Mouse (Mus musculus): ENCODE measurements at regions not wholly inside any gene's neighbourhood (a gene's known extent, or its start where the extent isn't known, plus 50 kb on each side); places are given as distances from the start of the nearest gene placed in this dataset.

DNA sequence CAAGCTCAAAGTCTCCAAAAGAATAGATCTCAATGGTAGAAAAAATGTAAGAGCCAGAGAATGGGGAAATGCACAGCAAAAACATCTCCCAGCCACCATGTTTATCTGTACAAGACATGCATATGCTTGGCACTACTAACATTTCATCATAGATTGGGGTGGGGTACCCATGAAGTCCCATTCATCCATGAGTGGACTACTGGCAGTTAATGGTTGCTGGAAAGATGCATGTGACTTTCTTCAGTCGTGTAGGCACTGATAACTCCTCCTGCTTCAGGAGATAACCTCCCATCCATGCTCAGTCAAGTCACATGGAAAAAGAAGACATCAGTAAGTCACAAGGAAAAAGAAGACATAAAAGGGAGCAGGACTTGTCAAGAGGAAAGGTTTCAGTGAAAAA lies 65.3 kb downstream of the Lpar4 start:
- no peak for DNase-seq

DNA sequence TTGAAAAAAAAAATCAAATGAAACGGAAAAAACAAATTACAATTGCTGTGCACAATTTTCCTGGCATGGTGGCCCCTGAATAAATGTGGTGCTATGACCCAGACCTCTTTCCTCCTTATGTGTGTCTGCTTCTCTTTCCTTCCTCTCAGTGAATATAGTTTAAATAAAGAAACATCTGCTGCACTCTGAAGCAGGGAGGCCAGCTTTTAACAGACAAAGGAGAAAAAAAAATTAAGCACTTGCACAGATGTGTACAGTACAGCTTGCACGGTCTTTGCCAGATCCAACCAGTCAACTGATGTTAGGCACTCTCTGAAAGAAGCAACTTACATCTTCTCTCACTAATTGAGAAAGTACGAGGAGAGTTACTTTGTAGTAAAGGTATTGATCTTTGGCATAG lies 66.4 kb downstream of the Lpar4 start:
- DNase-seq, result no peak

DNA sequence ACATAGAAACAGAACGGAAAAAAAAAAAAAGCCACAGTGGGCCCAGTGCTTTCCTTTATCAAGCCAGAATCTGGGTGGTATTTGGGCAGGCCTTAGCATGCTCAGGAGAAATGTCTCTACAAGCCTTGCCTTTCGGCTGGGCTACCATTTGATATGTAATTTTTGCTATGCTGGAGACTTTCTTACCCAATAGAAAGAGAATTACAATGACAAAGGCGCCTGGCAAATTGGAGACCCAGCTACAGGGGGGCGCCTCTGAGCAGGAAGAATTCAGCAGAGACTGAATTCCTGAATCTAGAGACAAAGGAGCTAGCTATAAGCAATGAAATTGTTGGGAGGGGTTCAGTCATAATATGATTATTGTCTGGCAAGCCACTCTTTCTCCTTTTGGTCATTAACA lies 67.4 kb downstream of the Lpar4 start:
- DNase-seq, result no peak

DNA sequence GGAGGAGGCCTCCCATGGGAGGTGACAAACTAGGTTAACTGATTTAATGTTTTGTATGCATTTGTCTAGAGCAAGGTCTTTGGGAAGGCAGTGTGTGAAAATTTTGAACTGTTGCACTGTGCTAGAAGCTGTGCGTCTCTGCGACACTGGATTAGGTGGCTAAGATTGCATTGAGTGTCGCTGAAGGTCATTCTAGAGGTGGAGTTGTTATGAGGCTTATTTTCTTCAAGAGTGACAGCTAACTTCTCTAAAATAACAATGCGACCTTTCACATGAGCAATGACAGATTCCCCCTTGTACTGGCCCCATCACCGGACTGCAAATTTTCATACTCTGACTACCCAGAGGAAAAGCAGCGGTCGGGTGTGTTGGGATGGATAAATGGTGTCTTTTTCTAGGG lies 83.8 kb upstream of the P2ry10 start:
- DNase-seq, result no peak

DNA sequence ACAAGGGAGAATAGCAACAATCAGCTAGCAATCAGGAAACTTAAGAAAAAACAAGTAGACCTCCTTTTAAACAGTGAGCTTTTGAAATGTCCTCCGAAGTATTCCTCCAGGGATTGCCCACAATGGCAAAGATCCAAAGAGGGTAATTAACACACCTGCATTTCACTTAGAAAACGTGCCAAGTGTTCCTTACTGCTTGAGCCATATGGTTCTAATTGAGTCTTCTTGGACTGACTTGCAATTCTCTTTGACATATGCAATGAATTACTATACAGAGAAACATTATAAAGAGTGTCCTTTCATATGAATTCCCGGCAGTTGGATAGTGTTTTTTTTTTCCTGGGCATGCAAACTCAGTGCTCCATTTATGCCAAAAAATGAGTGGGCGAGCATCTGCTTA lies 79.3 kb upstream of the P2ry10 start:
- DNase-seq, result no peak

DNA sequence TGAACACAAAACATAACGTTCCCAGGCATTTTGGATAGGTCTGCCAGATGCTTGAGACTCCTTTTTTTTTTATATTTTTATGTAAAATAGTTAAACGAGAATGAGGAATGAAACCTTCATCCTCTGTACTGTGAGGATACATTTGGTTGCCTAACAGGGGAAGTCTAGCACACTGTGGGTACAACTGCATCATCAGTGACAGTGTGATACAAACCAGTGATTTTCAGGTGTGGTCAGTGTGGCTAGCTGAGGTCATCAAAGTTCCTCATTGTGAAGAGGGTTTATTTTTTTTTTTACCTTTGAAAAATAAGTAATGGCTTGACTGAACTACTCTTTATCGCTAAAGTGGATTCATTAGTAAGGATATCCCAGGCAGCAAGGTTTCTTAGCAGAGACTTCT lies 75.7 kb upstream of the P2ry10 start:
- peak; percentile 36 to 49 for DNase-seq

DNA sequence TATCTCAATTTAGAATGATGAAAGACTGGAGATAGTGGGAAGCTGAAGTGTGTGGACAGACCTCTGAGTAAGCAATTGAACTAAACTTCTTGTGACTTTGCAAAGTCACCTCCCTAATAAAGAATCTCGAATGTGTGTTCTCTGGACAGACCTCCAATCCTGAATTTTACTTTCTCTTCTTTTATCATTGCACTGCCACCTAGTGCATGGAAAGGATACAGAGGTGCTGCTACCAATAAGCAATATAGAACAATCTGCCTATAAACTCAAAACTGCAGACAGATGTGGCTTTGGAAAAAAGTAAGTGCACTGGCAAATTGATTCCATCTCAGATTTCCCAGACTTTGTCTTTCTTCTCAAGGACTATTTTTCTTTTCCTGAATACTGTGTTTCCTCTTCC lies 73.0 kb upstream of the P2ry10 start:
- no peak for DNase-seq

DNA sequence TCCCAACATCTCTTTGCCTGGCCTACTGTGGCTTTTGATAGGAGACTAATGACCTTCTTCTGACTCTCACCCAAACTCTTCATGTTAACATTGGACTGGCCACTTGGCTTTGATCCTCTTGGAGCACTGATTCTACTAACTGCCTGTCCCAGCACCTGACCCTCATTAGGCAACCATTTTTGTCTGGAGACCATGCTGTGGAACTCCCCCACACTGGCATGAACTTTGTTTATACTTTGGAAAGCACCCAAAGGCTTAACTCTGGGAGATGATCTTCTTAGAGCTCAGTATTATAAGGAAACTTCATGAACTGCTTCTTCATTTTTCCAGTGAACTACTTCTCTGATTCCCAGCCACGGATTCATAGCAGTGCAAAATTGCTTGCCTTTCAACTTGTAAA lies 56.6 kb upstream of the P2ry10 start:
- DNase-seq, result no peak

DNA sequence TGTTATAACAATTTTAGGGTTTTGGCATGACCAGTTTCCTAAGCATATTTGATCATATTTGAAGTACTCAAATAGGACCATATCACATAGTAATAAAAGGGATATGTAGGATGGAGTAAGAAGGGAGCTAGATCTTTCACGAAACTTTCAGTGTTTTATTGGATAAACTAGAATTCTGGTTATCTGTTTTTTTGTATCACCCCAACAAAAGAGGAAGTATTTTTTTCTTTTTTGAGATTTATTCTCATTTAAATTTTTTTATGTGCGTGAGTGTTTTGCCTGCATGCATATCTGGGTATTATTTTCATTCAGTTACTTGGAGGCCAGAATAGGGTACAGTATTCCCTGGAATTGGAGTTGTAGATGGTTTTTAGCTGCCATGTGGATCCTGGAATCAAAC lies 50.3 kb upstream of the P2ry10 start:
- no peak for DNase-seq

All from B cell, adult 2 months (primary cell).